Mouse (Mus musculus) myocyte (in vitro differentiated cells): ENCODE results near the gene Gp1bb.

Experiments used
- CEBPB ChIP-seq: IDR thresholded peaks from 2 replicates; pipeline ENCODE4 v1.6.1; 2011; ENCODE audit warnings: mild to moderate bottlenecking, moderate library complexity; ENCODE audit not compliant: poor library complexity, insufficient read depth, severe bottlenecking
- E2F4 ChIP-seq: IDR thresholded peaks from one replicate; pipeline ENCODE4 v1.6.1; 2011; ENCODE audit warnings: mild to moderate bottlenecking, control low read depth, moderate library complexity; ENCODE audit not compliant: insufficient read depth
- MYOD1 ChIP-seq, 3 experiments: IDR thresholded peaks; one replicate each; pipeline ENCODE4 v1.6.1; 2011; ENCODE audit warnings: control low read depth in 2 of 3, low read depth in 2 of 3, mild to moderate bottlenecking in 2 of 3, moderate library complexity in 1 of 3; ENCODE audit not compliant: insufficient read length in 2 of 3, control insufficient read depth in 1 of 3
- POLR2A ChIP-seq: IDR thresholded peaks from one replicate; pipeline ENCODE4 v1.6.1; 2011; ENCODE audit warnings: low read depth, mild to moderate bottlenecking, control low read depth, moderate library complexity; ENCODE audit not compliant: insufficient read length
- USF1 ChIP-seq: IDR thresholded peaks from one replicate; pipeline ENCODE4 v1.6.1; 2011; ENCODE audit warnings: low read depth, mild to moderate bottlenecking, control low read depth, moderate library complexity

DNA sequence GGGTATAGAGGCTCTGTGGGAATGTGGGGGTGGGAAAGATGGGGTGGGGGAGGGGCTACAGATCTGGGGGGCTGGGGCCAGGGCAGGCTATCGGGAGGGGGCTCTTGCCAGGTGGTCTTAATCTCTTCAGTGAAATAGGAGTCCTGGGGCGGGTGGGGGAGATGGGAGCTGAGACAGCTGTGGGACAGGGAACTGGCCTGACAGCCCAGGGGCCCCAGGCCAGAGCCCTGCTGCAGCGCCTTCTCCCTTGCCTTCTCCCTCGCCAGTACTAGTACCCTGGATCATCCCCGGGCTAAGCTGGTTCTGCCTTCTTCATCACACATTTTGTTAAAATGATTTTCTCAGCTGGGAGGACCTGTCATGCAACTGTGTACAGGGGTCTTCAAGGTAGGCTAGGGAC is 25.9 kb downstream of the Gp1bb start:
- TF ChIP-seq POLR2A (no peak), USF1 (no peak), E2F4 (no peak), MYOD1 (IDR thresholded peaks at IDR 0.05; ENCODE audit: control insufficient read depth in 1 of 3, insufficient read length in 2 of 3, low read depth in 2 of 3) (no peak), CEBPB (no peak)
